Mouse (Mus musculus) 3T3-L1 (cell line): ENCODE results near the gene Vps52.
"Not testable (repeated sequence)": the region's sequence is repeated elsewhere in the genome, so short reads cannot be mapped to it uniquely, and the experiment has no call there.

Source experiments
- DNase-seq: peaks from one replicate; pipeline ENCODE4 v3.0.0-alpha.2; 2015; ENCODE audit warnings: low read depth, low spot score

Vps52 gene

GRCm38 (mm10) chr17:33941381-33941780 lies 14.2 kb upstream of the Vps52 start:
- DNase-seq, result no peak

GRCm38 (mm10) chr17:33943454-33943853 lies 12.2 kb upstream of the Vps52 start:
- no peak for DNase-seq

GRCm38 (mm10) chr17:33947430-33948089 lies 8.1 kb upstream of the Vps52 start:
- no peak for DNase-seq

- no peak for DNase-seq
Measured at GRCm38 (mm10) chr17:33948090-33948904, 7.3 kb upstream of the Vps52 start.

- no peak for DNase-seq
Measured at GRCm38 (mm10) chr17:33948905-33949537, 6.6 kb upstream of the Vps52 start.

- DNase-seq, result no peak
Measured at GRCm38 (mm10) chr17:33950131-33950625, 5.4 kb upstream of the Vps52 start.

- DNase-seq, result peak; percentile 95
Measured at GRCm38 (mm10) chr17:33951021-33951946, 4.3 kb upstream of the Vps52 start, which contains the start of gene B3galt4. TSS of gene B3galt4 (minus strand) at chr17:33951488.

- DNase-seq, result not testable (repeated sequence)
Measured at GRCm38 (mm10) chr17:33952015-33952414, 3.6 kb upstream of the Vps52 start.

- no peak for DNase-seq
Measured at GRCm38 (mm10) chr17:33952879-33953278, 2.7 kb upstream of the Vps52 start.

- DNase-seq, result no peak
Measured at GRCm38 (mm10) chr17:33953310-33953709, 2.3 kb upstream of the Vps52 start.

- peak; percentile 48 for DNase-seq
Measured at GRCm38 (mm10) chr17:33953961-33954565, 1.5 kb upstream of the Vps52 start.

GRCm38 (mm10) chr17:33954646-33955554 lies 712 bp upstream of the Vps52 start:
- DNase-seq, result peak; percentile 50

- no peak for DNase-seq
Measured at GRCm38 (mm10) chr17:33956336-33956735, 724 bp downstream of the Vps52 start.

- DNase-seq, result no peak
Measured at GRCm38 (mm10) chr17:33957493-33957892, 1.9 kb downstream of the Vps52 start.

GRCm38 (mm10) chr17:33958451-33958850 lies 2.8 kb downstream of the Vps52 start:
- DNase-seq, result no peak

- DNase-seq, result no peak
Measured at GRCm38 (mm10) chr17:33959135-33959534, 3.5 kb downstream of the Vps52 start.

- DNase-seq, result no peak
Measured at GRCm38 (mm10) chr17:33959948-33960347, 4.3 kb downstream of the Vps52 start.

GRCm38 (mm10) chr17:33962876-33963275 lies 7.3 kb downstream of the Vps52 start:
- no peak for DNase-seq

GRCm38 (mm10) chr17:33965082-33965845 lies 9.7 kb downstream of the Vps52 start:
- no peak for DNase-seq
